Mouse (Mus musculus): ENCODE results near the gene Arhgef38.

Gene Arhgef38

DNA sequence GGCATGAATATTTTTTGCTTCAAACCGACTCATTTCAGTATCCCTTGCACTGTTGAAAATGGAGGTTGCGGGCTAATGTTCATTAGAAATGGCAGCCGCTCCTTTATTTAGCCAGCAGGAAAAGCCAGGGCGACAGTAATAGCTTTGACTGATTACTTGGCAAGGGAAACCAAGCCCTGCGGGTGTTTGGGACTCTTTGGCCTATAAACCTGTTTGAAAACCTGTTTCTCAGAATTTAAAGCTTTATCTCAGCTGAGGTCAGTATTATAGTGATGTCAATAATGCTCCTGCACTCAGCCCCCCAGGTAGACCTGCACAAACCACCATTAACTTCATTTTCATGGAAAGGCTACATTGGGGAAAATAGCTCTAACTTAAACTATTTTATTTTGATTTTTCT lies 76.5 kb downstream of the Arhgef38 start:
- Histone ChIP-seq H3K27me3 (ENCODE audit: insufficient read depth, low read length) (no peaks in the 10 kb centered on the region), H3K36me3 (ENCODE audit: insufficient read depth, low read length) (no peaks in the 10 kb centered on the region), H3K4me1 (replicated peaks; ENCODE audit: low read depth, low read length) (no peaks in the 10 kb centered on the region), H3K4me3 (replicated peaks; ENCODE audit: low read length) (no peak overlapping the region), H3K9me3 (ENCODE audit: low read length) (no peaks in the 10 kb centered on the region)
- no peak for TF ChIP-seq NANOG (IDR thresholded peaks at IDR 0.05; ENCODE audit: borderline replicate concordance, low read length)
- TF ChIP-seq CTCF (conservative IDR thresholded peaks at IDR 0.05; ENCODE audit: low read length), result no peak
- TF ChIP-seq POU5F1 (IDR thresholded peaks at IDR 0.05; ENCODE audit: borderline replicate concordance, low read length), result no peak

DNA sequence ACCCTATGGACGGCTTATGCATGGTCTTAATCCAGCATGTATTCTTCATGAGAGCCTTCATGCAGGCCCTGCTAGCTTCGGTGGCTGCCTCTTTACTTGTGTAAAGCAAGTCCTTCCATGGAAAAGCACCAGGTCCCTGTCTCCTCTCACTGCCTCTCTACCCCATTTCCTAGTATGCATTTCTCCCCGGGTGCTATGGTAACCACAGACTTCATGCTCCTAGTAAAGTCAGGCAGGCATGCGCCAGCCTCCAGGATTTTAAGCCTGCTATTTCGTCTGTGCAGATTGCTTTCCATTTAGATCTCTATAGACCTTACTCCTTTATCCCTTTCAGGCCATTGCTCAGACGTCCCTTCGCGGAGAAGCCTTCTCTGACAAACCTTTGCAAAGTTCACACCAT lies 80.1 kb downstream of the Arhgef38 start:
- H3K4me3 ChIP-seq (replicated peaks; ENCODE audit: low read length), result no peak overlapping the region
- no peaks in the 10 kb centered on the region for H3K27me3 ChIP-seq (ENCODE audit: insufficient read depth, low read length)
- no peaks in the 10 kb centered on the region for H3K36me3 ChIP-seq (ENCODE audit: insufficient read depth, low read length)
- H3K4me1 ChIP-seq (replicated peaks; ENCODE audit: low read depth, low read length), result no peaks in the 10 kb centered on the region
- no peaks in the 10 kb centered on the region for H3K9me3 ChIP-seq (ENCODE audit: low read length)
- TF ChIP-seq NANOG (IDR thresholded peaks at IDR 0.05; ENCODE audit: borderline replicate concordance, low read length), result no peak
- TF ChIP-seq POU5F1 (IDR thresholded peaks at IDR 0.05; ENCODE audit: borderline replicate concordance, low read length), result no peak
- TF ChIP-seq CTCF (conservative IDR thresholded peaks at IDR 0.05; ENCODE audit: low read length), result no peak

DNA sequence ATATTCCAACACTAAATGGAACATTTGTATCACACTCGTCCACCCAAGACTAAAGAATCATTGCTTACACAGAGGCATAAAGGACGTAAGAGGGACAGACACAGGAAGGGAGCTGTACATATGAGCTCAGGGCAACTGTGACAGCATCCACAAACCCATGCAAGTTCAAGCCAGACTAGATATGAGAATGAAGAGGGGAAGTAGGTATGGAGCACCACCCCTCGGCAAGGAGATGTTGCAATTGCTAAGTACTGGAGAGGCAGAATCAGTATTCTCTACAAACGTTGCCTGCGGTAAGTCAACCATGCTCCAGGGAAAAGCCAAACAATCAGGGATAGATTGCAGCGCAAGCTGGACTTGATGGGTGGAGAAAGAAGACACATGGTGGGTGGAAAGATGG lies 81.1 kb downstream of the Arhgef38 start:
- Histone ChIP-seq H3K4me1 (replicated peaks; ENCODE audit: low read depth, low read length) (peaks cover 4% of the 10 kb centered on the region; the same call in 1 of the 2 replicates), H3K4me3 (replicated peaks; ENCODE audit: low read length) (no peak overlapping the region), H3K36me3 (ENCODE audit: insufficient read depth, low read length) (no peaks in the 10 kb centered on the region), H3K27me3 (ENCODE audit: insufficient read depth, low read length) (no peaks in the 10 kb centered on the region), H3K9me3 (ENCODE audit: low read length) (no peaks in the 10 kb centered on the region)
- TF ChIP-seq POU5F1 (IDR thresholded peaks at IDR 0.05; ENCODE audit: borderline replicate concordance, low read length) (no peak), NANOG (IDR thresholded peaks at IDR 0.05; ENCODE audit: borderline replicate concordance, low read length) (no peak), CTCF (conservative IDR thresholded peaks at IDR 0.05; ENCODE audit: low read length) (no peak)

DNA sequence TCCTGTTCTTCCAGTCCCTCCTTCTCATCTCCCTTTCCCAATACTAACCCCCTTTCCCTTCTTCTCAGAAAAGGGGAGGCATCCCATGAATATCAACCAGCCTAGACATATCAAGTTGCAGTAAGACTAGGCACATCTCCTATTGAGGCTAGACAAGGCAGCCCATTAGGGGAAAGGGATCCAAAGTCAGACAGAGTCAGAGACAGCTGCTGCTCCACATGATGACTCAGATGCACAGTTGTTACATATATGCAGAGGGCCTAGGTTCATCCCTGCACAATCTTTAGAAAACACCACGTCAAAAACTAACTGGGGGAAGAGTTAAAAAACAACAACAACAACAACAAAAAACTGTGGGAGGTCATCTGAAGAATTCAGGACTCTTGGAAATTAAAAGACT lies 81.9 kb downstream of the Arhgef38 start:
- Histone ChIP-seq H3K4me3 (replicated peaks; ENCODE audit: low read length) (no peak overlapping the region), H3K27me3 (ENCODE audit: insufficient read depth, low read length) (no peaks in the 10 kb centered on the region), H3K36me3 (ENCODE audit: insufficient read depth, low read length) (no peaks in the 10 kb centered on the region), H3K9me3 (ENCODE audit: low read length) (no peaks in the 10 kb centered on the region), H3K4me1 (replicated peaks; ENCODE audit: low read depth, low read length) (peaks cover 4% of the 10 kb centered on the region; the same call in 1 of the 2 replicates)
- TF ChIP-seq CTCF (conservative IDR thresholded peaks at IDR 0.05; ENCODE audit: low read length) (no peak), NANOG (IDR thresholded peaks at IDR 0.05; ENCODE audit: borderline replicate concordance, low read length) (no peak), POU5F1 (IDR thresholded peaks at IDR 0.05; ENCODE audit: borderline replicate concordance, low read length) (no peak)

DNA sequence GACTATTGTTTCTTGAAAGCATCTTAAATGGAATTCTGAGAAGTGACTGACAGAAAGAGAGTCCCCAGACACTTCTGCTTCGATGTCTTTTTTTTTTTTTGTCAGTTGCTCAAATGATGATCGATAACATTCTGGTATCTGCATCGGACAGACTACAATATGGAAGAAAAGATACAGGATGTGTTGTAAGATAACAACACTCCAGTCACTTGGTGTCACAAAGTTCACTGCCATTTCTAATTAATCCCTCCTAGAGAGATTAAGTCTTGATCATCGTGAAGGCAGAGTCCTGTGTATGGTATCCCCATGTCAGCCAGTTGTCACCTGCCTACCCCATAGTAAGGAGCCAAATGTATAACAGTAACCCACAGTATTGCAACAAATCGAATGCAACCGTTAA lies 83.1 kb downstream of the Arhgef38 start:
- no peak for TF ChIP-seq CTCF (conservative IDR thresholded peaks at IDR 0.05; ENCODE audit: low read length)
- no peak for TF ChIP-seq POU5F1 (IDR thresholded peaks at IDR 0.05; ENCODE audit: borderline replicate concordance, low read length)
- TF ChIP-seq NANOG (IDR thresholded peaks at IDR 0.05; ENCODE audit: borderline replicate concordance, low read length), result no peak
- Histone ChIP-seq H3K4me1 (replicated peaks; ENCODE audit: low read depth, low read length) (peaks cover 4% of the 10 kb centered on the region; the same call in 1 of the 2 replicates), H3K36me3 (ENCODE audit: insufficient read depth, low read length) (no peaks in the 10 kb centered on the region), H3K27me3 (ENCODE audit: insufficient read depth, low read length) (no peaks in the 10 kb centered on the region), H3K9me3 (ENCODE audit: low read length) (no peaks in the 10 kb centered on the region), H3K4me3 (replicated peaks; ENCODE audit: low read length) (no peak overlapping the region)

DNA sequence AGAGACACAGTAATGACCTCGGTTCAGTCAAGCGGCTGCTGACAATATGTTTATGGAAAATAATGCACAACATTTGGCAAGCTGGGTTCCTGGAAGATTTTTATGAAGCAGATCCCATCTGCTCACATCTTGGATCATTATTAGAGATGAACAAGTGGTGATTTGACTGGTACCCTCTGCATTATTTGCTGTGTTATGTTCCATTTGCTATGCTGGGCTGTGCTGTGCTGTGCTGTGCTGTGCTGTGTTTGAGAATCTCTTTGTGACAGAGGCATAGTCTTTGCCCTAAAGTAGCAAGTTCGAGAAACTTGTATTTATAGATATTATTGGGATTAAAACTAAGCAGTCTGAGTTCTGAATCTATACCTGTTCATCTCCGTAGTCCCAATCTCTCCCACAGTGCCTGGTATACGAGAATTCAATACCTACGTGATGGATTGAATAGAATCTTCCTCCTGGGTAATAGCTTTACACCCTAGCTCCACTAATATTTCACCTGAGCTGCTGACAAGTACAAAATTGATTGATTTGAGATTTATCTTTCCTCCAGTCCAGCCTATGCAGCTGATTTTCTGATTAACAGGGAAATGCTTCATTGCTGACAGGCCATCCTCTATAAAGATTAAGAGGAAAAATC lies 90.1 kb downstream of the Arhgef38 start:
- Histone ChIP-seq H3K4me1 (replicated peaks; ENCODE audit: low read depth, low read length) (peaks cover 12% of the 10 kb centered on the region), H3K4me3 (replicated peaks; ENCODE audit: low read length) (no peak overlapping the region), H3K9me3 (ENCODE audit: low read length) (no peaks in the 10 kb centered on the region), H3K36me3 (ENCODE audit: insufficient read depth, low read length) (no peaks in the 10 kb centered on the region), H3K27me3 (ENCODE audit: insufficient read depth, low read length) (no peaks in the 10 kb centered on the region)
- TF ChIP-seq POU5F1 (IDR thresholded peaks at IDR 0.05; ENCODE audit: borderline replicate concordance, low read length) (no peak), NANOG (IDR thresholded peaks at IDR 0.05; ENCODE audit: borderline replicate concordance, low read length) (no peak), CTCF (conservative IDR thresholded peaks at IDR 0.05; ENCODE audit: low read length) (no peak)

DNA sequence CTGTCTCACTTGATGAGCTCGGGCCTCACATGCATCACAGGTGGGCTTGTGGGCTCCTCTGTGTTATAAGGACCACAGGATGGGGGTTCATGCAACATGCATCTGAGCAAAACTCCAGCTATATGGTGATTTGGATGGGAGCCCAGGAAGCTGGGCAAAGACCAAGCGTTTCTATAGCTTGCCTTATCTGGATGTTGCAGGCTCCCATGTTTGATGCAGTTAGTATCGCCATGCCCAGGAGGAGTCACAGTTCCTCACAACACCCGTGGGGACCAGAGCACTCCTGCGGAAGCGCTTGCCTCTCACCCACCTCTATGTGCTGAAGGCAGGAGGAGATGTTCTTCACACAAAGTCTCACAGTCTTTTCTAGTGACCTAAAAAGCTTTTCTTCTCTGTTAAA lies 92.9 kb downstream of the Arhgef38 start:
- Histone ChIP-seq H3K4me1 (replicated peaks; ENCODE audit: low read depth, low read length) (peaks cover 8% of the 10 kb centered on the region), H3K4me3 (replicated peaks; ENCODE audit: low read length) (no peak overlapping the region), H3K36me3 (ENCODE audit: insufficient read depth, low read length) (no peaks in the 10 kb centered on the region), H3K9me3 (ENCODE audit: low read length) (no peaks in the 10 kb centered on the region), H3K27me3 (ENCODE audit: insufficient read depth, low read length) (no peaks in the 10 kb centered on the region)
- TF ChIP-seq POU5F1 (IDR thresholded peaks at IDR 0.05; ENCODE audit: borderline replicate concordance, low read length) (no peak), CTCF (conservative IDR thresholded peaks at IDR 0.05; ENCODE audit: low read length) (no peak), NANOG (IDR thresholded peaks at IDR 0.05; ENCODE audit: borderline replicate concordance, low read length) (no peak)

DNA sequence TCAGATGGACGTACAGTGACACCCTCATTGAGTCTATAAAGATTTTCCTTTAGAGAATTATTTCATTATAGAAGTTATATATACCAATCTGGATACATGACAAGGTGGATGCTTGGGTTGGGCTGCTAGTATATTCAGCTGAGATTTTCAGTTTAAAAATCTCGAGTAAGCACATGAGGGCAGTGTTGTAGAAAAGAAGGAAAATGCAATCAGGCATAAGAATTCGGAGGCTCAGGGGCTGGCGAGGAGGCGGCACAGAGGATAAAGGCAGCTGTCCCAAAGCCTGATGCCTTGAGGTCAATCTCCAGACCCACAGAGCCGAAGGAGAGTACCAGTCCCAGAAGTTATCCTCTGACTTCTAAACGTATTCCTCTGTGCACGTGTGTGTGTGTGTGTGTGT lies 102.1 kb downstream of the Arhgef38 start:
- no peaks in the 10 kb centered on the region for H3K9me3 ChIP-seq (ENCODE audit: low read length)
- no peak overlapping the region for H3K4me3 ChIP-seq (replicated peaks; ENCODE audit: low read length)
- TF ChIP-seq CTCF (conservative IDR thresholded peaks at IDR 0.05; ENCODE audit: low read length) (no peak), NANOG (IDR thresholded peaks at IDR 0.05; ENCODE audit: borderline replicate concordance, low read length) (no peak), POU5F1 (IDR thresholded peaks at IDR 0.05; ENCODE audit: borderline replicate concordance, low read length) (no peak)
- H3K4me1 ChIP-seq (replicated peaks; ENCODE audit: low read depth, low read length), result no peaks in the 10 kb centered on the region
- no peaks in the 10 kb centered on the region for H3K36me3 ChIP-seq (ENCODE audit: insufficient read depth, low read length)
- no peaks in the 10 kb centered on the region for H3K27me3 ChIP-seq (ENCODE audit: insufficient read depth, low read length)

DNA sequence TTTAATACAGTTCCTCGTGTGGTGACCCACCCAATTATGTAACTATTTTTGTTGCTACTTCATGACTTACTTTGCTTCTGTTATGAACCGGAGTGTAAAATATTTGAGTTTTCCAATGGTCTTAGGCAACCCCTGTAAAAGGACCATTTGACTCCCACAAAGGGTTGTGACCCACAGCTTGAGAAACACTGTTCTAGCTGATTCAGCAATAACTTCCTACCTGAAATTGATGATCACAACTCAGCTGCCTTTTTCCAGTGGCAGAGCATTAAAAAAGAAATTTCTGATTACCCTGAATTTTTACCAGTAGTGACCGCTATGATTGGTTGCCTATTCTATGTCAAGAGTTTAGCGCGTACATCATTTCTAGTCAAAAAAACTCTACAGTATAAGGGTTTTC lies 103.4 kb downstream of the Arhgef38 start:
- no peak for TF ChIP-seq POU5F1 (IDR thresholded peaks at IDR 0.05; ENCODE audit: borderline replicate concordance, low read length)
- TF ChIP-seq NANOG (IDR thresholded peaks at IDR 0.05; ENCODE audit: borderline replicate concordance, low read length), result no peak
- no peak for TF ChIP-seq CTCF (conservative IDR thresholded peaks at IDR 0.05; ENCODE audit: low read length)
- Histone ChIP-seq H3K4me1 (replicated peaks; ENCODE audit: low read depth, low read length) (no peaks in the 10 kb centered on the region), H3K9me3 (ENCODE audit: low read length) (no peaks in the 10 kb centered on the region), H3K27me3 (ENCODE audit: insufficient read depth, low read length) (no peaks in the 10 kb centered on the region), H3K36me3 (ENCODE audit: insufficient read depth, low read length) (no peaks in the 10 kb centered on the region), H3K4me3 (replicated peaks; ENCODE audit: low read length) (no peak overlapping the region)
